Mouse (Mus musculus) lung, embryonic 16.5 days (tissue): Measurements from ENCODE around the gene Stk35. TPM values are rescaled to one million over a fixed set of nuclear protein-coding genes. Genes with fewer than 3 reads are reported as not detected.

Experiments used
- ATAC-seq: fragments of 200-750 bp; cut with Nextera tagmentation; 2 replicates; pipeline ENCODE4 v1.8.0; 2017; ENCODE audit warnings: low read depth, mild to moderate bottlenecking, moderate library complexity
- H3K27ac ChIP-seq: fragments of 300-500 bp; sonication (generic); 2 replicates; pipeline ENCODE4 v1.5.1; 2014; ENCODE audit warnings: mild to moderate bottlenecking, control low read depth, low read length
- H3K27me3 ChIP-seq: fragments of 300-500 bp; sonication (generic); 2 replicates; pipeline ENCODE4 v1.6.1; 2014; ENCODE audit warnings: low read depth, low read length, mixed read lengths; ENCODE audit not compliant: control insufficient read depth, insufficient read depth
- H3K36me3 ChIP-seq: fragments of 300-500 bp; sonication (generic); 2 replicates; pipeline ENCODE4 v1.6.1; 2014; ENCODE audit warnings: low read length; ENCODE audit not compliant: control insufficient read depth, insufficient read depth
- H3K4me1 ChIP-seq: fragments of 300-500 bp; sonication (generic); replicated peaks from 2 replicates; pipeline ENCODE4 v1.6.1; 2014; ENCODE audit warnings: low read length, mixed read lengths; ENCODE audit not compliant: control insufficient read depth, insufficient read depth
- H3K4me2 ChIP-seq: fragments of 300-500 bp; sonication (generic); 2 replicates; pipeline ENCODE4 v1.6.1; 2014; ENCODE audit warnings: low read depth, low read length, control low read depth
- H3K4me3 ChIP-seq: fragments of 300-500 bp; sonication (generic); 2 replicates; pipeline ENCODE4 v1.5.1; 2014; ENCODE audit warnings: mild to moderate bottlenecking, low read length, control low read depth
- H3K9ac ChIP-seq: fragments of 300-500 bp; sonication (generic); 2 replicates; pipeline ENCODE4 v1.6.1; 2014; ENCODE audit warnings: low read length, control low read depth
- H3K9me3 ChIP-seq: fragments of 300-500 bp; sonication (generic); 2 replicates; pipeline ENCODE4 v1.6.1; 2016; ENCODE audit warnings: low read length; ENCODE audit not compliant: control insufficient read depth
- WGBS: fragments of 180-500 bp; shearing (Covaris S2); extraction: QIAGEN DNeasy Blood & Tissue Kit; methylation state at CpG from one replicate; pipeline ENCODE4 v1.1.7; 2014; 5-methylcytosine and 5-hydroxymethylcytosine counted together
- polyA plus RNA-seq: library from polyadenylated mRNA; unstranded; fragments of >200 nt; fragmentation: Nextera tagmentation; extraction: Ambion mirVana; gene quantifications from 2 replicates; pipeline ENCODE4 v1.2.1, GENCODE M21; 2015

Gene Stk35
- polyA plus RNA-seq, 1 experiment from 2014 or later = 8.0 TPM

DNA sequence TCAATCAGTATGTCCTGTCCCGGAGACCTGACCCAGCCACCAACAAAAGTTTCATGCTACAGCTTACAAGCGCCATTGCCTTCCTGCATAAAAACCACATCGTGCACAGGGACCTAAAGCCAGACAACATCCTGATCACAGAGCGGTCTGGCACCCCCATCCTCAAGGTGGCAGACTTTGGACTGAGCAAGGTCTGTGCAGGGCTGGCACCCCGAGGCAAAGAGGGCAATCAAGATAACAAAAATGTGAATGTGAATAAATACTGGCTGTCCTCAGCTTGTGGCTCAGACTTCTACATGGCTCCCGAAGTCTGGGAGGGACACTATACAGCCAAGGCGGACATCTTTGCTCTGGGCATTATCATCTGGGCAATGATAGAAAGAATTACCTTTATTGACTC lies 10.2 kb downstream of the Stk35 start:
- no peak overlapping the region for H3K9ac ChIP-seq
- no peak overlapping the region for H3K4me3 ChIP-seq
- no peak for ATAC-seq
- H3K27me3 ChIP-seq = no peaks in the 10 kb centered on the region
- H3K4me2 ChIP-seq = no peak overlapping the region
- H3K9me3 ChIP-seq = no peaks in the 10 kb centered on the region
- peaks cover 3% of the 10 kb centered on the region; the same call in 1 of the 2 replicates for H3K4me1 ChIP-seq
- H3K36me3 ChIP-seq = peaks cover 32% of the 10 kb centered on the region
- no peak overlapping the region for H3K27ac ChIP-seq
- WGBS = 89% methylated on average over 7 of the region's 7 CpGs

DNA sequence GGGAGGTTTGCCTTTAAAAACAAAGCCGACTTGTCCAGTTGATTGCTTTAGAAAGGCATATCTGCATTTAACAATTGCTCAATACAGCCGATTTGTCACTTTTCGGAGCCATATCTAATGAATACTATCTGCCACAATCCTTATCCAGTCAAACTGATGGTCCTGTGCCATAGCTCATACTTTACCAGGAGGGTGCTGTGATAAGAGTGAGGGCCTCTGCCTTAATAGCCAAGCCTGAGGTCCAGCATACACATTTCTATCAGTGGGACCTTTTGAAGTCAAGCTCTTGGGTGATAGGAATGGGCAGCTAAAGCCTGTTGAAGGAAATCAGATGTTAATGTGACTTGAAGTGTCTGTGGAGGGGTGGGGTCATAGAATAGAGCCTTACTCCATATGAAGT lies 13.7 kb downstream of the Stk35 start:
- Histone ChIP-seq H3K4me3 (no peak overlapping the region), H3K9me3 (no peaks in the 10 kb centered on the region), H3K9ac (no peak overlapping the region), H3K36me3 (peaks cover 27% of the 10 kb centered on the region), H3K27ac (no peak overlapping the region), H3K4me1 (no peaks in the 10 kb centered on the region), H3K27me3 (no peaks in the 10 kb centered on the region), H3K4me2 (no peak overlapping the region)
- no peak for ATAC-seq
- 84% methylated on average over 3 of the region's 3 CpGs for WGBS

DNA sequence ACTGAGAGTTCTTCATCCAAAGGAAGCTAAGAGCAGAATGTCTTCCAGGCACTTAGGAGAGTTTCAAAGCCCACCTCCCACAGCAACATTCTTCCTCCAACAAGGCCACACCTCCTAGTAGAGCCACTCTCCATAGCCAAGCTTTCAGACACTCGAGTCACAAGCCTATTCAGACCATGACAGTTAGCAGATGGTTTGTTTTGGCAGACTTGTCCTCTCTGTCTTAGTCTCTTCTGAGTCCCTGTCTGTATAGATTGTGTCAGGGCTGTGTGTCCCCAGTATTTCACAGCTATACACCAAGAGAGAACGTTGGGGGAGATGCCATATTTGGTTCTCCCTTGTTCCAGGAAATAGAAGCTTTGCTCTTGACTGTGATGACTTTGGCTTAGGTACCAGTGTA lies 14.8 kb downstream of the Stk35 start:
- H3K4me1 ChIP-seq = no peaks in the 10 kb centered on the region
- ATAC-seq = no peak
- 43% methylated on average over 2 of the region's 2 CpGs for WGBS

DNA sequence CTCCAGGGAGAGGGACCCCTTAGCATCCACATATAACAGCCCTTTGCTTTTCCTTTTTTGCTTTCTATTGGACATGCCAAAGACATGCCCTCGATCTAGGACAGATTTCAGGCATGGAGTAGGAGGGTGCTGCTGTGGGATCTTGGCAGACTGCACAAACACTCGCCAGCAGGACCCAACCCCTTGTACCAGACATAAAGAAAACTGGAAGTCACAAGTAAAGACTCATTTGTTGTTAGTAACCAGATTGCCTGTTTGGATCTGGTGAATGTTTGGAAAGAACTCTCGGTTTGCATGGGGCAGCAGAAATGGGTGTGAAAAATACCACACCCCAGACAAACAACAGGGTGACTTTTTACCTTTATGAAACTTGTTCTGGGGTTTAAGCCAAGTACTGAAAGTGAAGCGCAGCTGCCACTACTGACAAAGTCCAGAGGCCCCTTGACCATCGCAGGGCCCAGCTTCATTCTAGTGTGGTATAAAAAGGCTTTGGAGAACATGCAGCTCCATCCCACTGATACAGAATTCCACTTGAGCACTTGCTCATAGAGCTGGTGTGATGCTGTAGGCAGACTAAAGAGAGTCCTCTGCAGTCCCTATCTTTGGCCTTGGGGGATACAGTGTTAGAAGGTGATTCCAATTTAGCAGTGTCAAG lies 17.4 kb downstream of the Stk35 start:
- Histone ChIP-seq H3K27me3 (no peaks in the 10 kb centered on the region), H3K9ac (no peak overlapping the region), H3K4me3 (no peak overlapping the region), H3K36me3 (peaks cover 2% of the 10 kb centered on the region; the same call in 1 of the 2 replicates), H3K4me2 (no peak overlapping the region), H3K4me1 (no peaks in the 10 kb centered on the region), H3K9me3 (no peaks in the 10 kb centered on the region), H3K27ac (no peak overlapping the region)
- no peak for ATAC-seq
- 76% methylated on average over 5 of the region's 5 CpGs for WGBS

More for the DNA sequence above, 14.8 kb downstream of the Stk35 start:
- no peaks in the 10 kb centered on the region for H3K27me3 ChIP-seq
- no peak overlapping the region for H3K4me3 ChIP-seq
- no peak overlapping the region for H3K4me2 ChIP-seq
- H3K27ac ChIP-seq = no peak overlapping the region
- peaks cover 20% of the 10 kb centered on the region for H3K36me3 ChIP-seq
- no peaks in the 10 kb centered on the region for H3K9me3 ChIP-seq
- H3K9ac ChIP-seq = no peak overlapping the region

DNA sequence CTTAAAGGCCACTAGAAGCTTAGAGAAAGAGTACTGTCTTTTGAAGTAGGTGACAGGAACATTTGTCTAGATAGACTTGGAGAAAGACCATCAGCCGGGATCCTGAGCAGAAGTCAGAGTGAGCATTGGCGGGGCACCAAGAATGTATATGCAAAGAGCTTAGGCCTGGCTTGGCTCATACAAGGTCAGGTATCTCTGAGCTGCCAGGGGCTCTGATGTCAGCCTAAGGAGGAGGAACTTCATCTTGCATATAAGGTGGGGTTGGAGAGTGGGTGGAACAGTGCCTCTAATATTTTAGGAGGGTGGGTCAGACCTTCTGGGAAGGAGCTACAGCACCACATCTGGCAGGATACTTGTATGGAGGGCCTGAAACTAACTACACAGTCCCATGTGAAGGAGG lies 18.6 kb downstream of the Stk35 start:
- no peak for ATAC-seq
- Histone ChIP-seq H3K4me2 (no peak overlapping the region), H3K36me3 (no peaks in the 10 kb centered on the region), H3K27me3 (no peaks in the 10 kb centered on the region), H3K27ac (no peak overlapping the region), H3K4me3 (no peak overlapping the region), H3K9me3 (no peaks in the 10 kb centered on the region), H3K4me1 (no peaks in the 10 kb centered on the region), H3K9ac (no peak overlapping the region)
- WGBS = 53% methylated on average over 2 of the region's 2 CpGs

DNA sequence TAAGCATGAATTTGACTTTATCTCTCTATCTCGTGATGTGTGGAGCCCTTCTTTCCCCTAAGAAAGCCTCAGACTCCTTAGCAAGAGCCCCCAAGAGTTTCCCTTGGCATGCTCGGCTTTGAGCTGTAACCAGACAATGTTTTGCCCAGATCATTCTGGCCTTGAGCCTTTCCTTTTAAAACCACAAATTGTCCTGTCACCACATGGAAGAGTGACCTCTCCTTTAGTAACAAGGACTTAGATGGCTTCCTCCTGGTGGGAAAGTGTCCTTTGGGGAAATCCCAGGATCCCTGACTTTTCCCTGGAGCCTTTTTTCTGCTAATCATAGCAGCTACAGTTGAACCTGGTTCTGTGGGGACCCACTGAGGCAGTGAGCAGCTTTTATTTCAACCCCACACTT lies 19.2 kb downstream of the Stk35 start:
- H3K36me3 ChIP-seq = no peaks in the 10 kb centered on the region
- no peak overlapping the region for H3K4me3 ChIP-seq
- no peaks in the 10 kb centered on the region for H3K9me3 ChIP-seq
- H3K9ac ChIP-seq = no peak overlapping the region
- no peaks in the 10 kb centered on the region for H3K27me3 ChIP-seq
- H3K4me2 ChIP-seq = no peak overlapping the region
- H3K4me1 ChIP-seq = no peaks in the 10 kb centered on the region
- 59% methylated on average over 2 of the region's 2 CpGs for WGBS
- H3K27ac ChIP-seq = no peak overlapping the region
- ATAC-seq = no peak

DNA sequence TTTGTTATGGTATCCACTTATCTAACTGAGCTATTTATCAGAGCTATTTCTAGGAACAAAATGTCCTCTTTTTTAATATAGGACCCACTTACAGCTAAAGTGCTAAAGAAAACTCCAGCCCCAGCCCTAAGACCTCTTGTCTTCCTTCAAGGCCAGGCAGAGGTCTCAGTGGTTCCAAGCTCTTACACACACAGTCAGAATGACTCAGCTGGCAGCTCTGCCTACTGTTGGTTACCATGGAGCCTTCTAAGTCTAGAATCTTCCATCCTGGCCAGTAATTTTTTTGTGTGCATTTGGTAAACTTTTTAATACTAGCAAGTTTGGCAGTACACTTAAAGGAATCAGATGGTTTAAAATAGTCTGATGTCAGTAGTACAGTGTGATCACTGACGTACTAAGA lies 19.6 kb downstream of the Stk35 start:
- 70% methylated on average over 1 of the region's 1 CpGs for WGBS
- no peak overlapping the region for H3K9ac ChIP-seq
- H3K9me3 ChIP-seq = no peaks in the 10 kb centered on the region
- H3K4me1 ChIP-seq = no peaks in the 10 kb centered on the region
- no peak overlapping the region for H3K4me3 ChIP-seq
- no peak overlapping the region for H3K4me2 ChIP-seq
- H3K36me3 ChIP-seq = no peaks in the 10 kb centered on the region
- no peaks in the 10 kb centered on the region for H3K27me3 ChIP-seq
- H3K27ac ChIP-seq = no peak overlapping the region
- no peak for ATAC-seq

DNA sequence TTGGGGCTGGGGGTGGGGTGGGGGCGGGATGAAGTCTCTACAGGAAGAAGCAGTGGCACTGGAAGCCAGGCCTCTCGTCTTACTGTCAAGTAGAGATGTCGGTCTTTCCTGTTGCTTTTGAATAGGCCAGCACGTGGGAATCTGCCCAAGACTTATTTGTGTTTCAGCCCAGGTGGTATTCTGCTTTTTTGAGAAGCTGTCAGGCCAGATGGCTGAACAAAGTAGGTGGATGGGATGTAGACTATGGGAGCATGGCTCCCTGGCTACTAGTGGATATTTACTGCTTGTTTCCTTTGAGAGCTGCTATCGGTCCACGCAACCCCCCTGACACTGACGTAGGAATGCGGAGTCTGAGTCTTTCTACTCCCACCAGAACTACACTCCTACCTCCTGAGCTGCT lies 20.7 kb downstream of the Stk35 start:
- 65% methylated on average over 8 of the region's 8 CpGs for WGBS
- H3K36me3 ChIP-seq = peaks cover 2% of the 10 kb centered on the region; the same call in 1 of the 2 replicates
- no peaks in the 10 kb centered on the region for H3K9me3 ChIP-seq
- no peak for ATAC-seq
- no peaks in the 10 kb centered on the region for H3K4me1 ChIP-seq
- H3K4me2 ChIP-seq = no peak overlapping the region
- H3K9ac ChIP-seq = no peak overlapping the region
- no peak overlapping the region for H3K27ac ChIP-seq
- no peaks in the 10 kb centered on the region for H3K27me3 ChIP-seq
- no peak overlapping the region for H3K4me3 ChIP-seq

DNA sequence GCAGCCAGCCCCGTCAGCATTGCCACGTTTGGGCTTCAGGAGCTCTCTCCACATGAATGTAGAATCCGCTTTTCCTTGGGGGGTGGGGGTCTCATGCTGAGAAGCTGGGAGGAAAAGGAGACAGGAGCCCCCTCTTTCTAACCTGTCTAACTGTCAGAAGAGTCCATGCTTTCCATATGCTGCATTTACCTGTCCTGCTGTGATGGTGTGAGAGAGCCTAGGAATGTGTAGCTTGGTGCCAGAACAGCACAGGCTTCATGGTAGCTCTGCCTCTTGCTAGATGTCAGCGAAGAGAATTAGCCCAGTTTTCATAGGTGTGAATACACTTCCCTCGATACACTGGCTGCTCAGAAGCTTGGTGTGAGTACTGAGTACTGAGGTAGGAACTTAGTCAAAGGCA lies 21.3 kb downstream of the Stk35 start:
- ATAC-seq = no peak
- whole genome bisulfite sequencing = 85% methylated on average over 5 of the region's 5 CpGs
- no peaks in the 10 kb centered on the region for H3K9me3 ChIP-seq
- H3K27ac ChIP-seq = no peak overlapping the region
- peaks cover 2% of the 10 kb centered on the region; the same call in 1 of the 2 replicates for H3K36me3 ChIP-seq
- no peak overlapping the region for H3K4me2 ChIP-seq
- no peak overlapping the region for H3K4me3 ChIP-seq
- H3K9ac ChIP-seq = no peak overlapping the region
- no peaks in the 10 kb centered on the region for H3K27me3 ChIP-seq
- H3K4me1 ChIP-seq = no peaks in the 10 kb centered on the region

DNA sequence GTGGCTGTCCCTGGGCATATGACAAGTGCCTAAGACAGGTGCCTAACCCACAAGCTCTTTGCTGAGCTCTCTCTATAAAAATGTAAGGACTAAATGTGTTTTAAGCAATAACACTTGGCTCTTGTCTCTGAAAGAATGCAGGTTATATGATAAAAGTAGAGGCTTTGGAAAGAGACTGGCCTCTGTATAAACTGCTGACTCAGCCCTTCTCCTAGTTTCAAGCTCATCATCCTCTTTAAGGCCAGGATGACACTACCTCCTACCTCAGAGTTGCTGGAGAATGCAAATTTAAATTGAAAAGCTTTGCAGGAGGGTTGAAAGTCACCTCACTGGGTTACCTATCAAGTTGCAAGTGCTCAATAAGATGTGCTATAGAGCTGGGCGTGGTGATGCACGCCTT lies 23.0 kb downstream of the Stk35 start:
- 88% methylated on average over 2 of the region's 2 CpGs for WGBS
- no peak overlapping the region for H3K9ac ChIP-seq
- no peak overlapping the region for H3K27ac ChIP-seq

More for the DNA sequence above, 23.0 kb downstream of the Stk35 start:
- no peaks in the 10 kb centered on the region for H3K9me3 ChIP-seq
- H3K4me2 ChIP-seq = no peak overlapping the region
- no peak overlapping the region for H3K4me3 ChIP-seq
- no peaks in the 10 kb centered on the region for H3K4me1 ChIP-seq
- ATAC-seq = no peak
- no peaks in the 10 kb centered on the region for H3K27me3 ChIP-seq
- peaks cover 6% of the 10 kb centered on the region for H3K36me3 ChIP-seq
